Mouse (Mus musculus) heart, embryonic 16.5 days (tissue): ENCODE measurements around the gene Dgkb. TPM values are rescaled to one million over a fixed set of nuclear protein-coding genes. Genes with fewer than 3 reads are reported as not detected.

ENCODE experiments used
- ATAC-seq: fragments of 200-750 bp; cut with Nextera tagmentation; replicated peaks from 2 replicates; pipeline ENCODE4 v1.8.0; 2017; ENCODE audit warnings: moderate number of reproducible peaks; ENCODE audit not compliant: insufficient read depth, low FRiP score; ENCODE audit errors: extremely low read depth
- H3K27ac ChIP-seq: fragments of 300-500 bp; sonication (generic); 2 replicates; pipeline ENCODE4 v1.5.1; 2014; ENCODE audit warnings: mild to moderate bottlenecking, low read length, control low read depth, moderate library complexity
- H3K27me3 ChIP-seq: fragments of 300-500 bp; sonication (generic); 2 replicates; pipeline ENCODE4 v1.6.1; 2014; ENCODE audit warnings: low read length, mixed read lengths; ENCODE audit not compliant: control insufficient read depth, insufficient read depth
- H3K36me3 ChIP-seq: fragments of 300-500 bp; sonication (generic); 2 replicates; pipeline ENCODE4 v1.6.1; 2014; ENCODE audit not compliant: control insufficient read depth, insufficient read depth
- H3K4me1 ChIP-seq: fragments of 300-500 bp; sonication (generic); 2 replicates; pipeline ENCODE4 v1.6.1; 2014; ENCODE audit warnings: low read length, mixed read lengths; ENCODE audit not compliant: control insufficient read depth, insufficient read depth
- H3K4me2 ChIP-seq: fragments of 300-500 bp; sonication (generic); 2 replicates; pipeline ENCODE4 v1.6.1; 2014; ENCODE audit warnings: low read depth, mild to moderate bottlenecking, control low read depth, low read length
- H3K4me3 ChIP-seq: fragments of 300-500 bp; sonication (generic); 2 replicates; pipeline ENCODE4 v1.5.1; 2014; ENCODE audit warnings: mild to moderate bottlenecking, control low read depth, low read length
- H3K9ac ChIP-seq: fragments of 300-500 bp; sonication (generic); 2 replicates; pipeline ENCODE4 v1.6.1; 2014; ENCODE audit warnings: low read length, control low read depth
- H3K9me3 ChIP-seq: fragments of 300-500 bp; sonication (generic); replicated peaks from 2 replicates; pipeline ENCODE4 v1.6.1; 2016; ENCODE audit warnings: low read length; ENCODE audit not compliant: control insufficient read depth
- WGBS: fragments of 180-500 bp; shearing (Covaris S2); extraction: QIAGEN DNeasy Blood & Tissue Kit; methylation state at CpG from one replicate; pipeline ENCODE4 v1.1.7; 2014; 5-methylcytosine and 5-hydroxymethylcytosine counted together
- polyA plus RNA-seq: library from polyadenylated mRNA; unstranded; fragments of >200 nt; fragmentation: Nextera tagmentation; extraction: Ambion mirVana; gene quantifications from 2 replicates; pipeline ENCODE4 v1.2.1, GENCODE M21; 2015

The Dgkb gene
- polyA plus RNA-seq, 1 experiment from 2014 or later = 0.50 TPM

- Histone ChIP-seq H3K27me3 (no peaks in the 10 kb centered on the region), H3K27ac (no peak overlapping the region), H3K4me1 (no peaks in the 10 kb centered on the region), H3K9me3 (no peaks in the 10 kb centered on the region), H3K9ac (no peak overlapping the region), H3K36me3 (no peaks in the 10 kb centered on the region), H3K4me3 (no peak overlapping the region), H3K4me2 (no peak overlapping the region)
- no peak for ATAC-seq
- WGBS = 44% methylated on average over 3 of the region's 3 CpGs
These were observed 850.7 kb downstream of the Dgkb start for GRCm38 (mm10) chr12:38668265-38668664.
